8 mouse cellular contexts compared by ENCODE assay signal in genomic region chr1:61181099-61181821, GRCm38 (mm10).
DNase-seq lines count a peak whose midpoint lies in the region; ATAC-seq lines count a peak whose summit lies in the region.

No protein-coding gene starts in this region.

- no peaks in the 10 kb centered on the region for H3K27me3 ChIP-seq in intestine, embryonic 16.5 days (replicated peaks; ENCODE audit: control insufficient read depth, insufficient read depth, low read length)
- H3K27me3 ChIP-seq in midbrain, embryonic 10.5 days (ENCODE audit: low read depth, poor library complexity, severe bottlenecking), result peaks cover 24% of the 10 kb centered on the region

- intact Hi-C loops in left cerebral cortex, postnatal 25 days (cut with DNase I), result loop anchor here (1.0 to 5.0 kb wide), 5 partner anchors 196 to 1806 kb away; partner anchors contain the start of gene Nrp2

- H3K9ac ChIP-seq in intestine, embryonic 16.5 days (ENCODE audit: low read depth, low read length), result peak overlapping the region; percentile 49

- H3K36me3 ChIP-seq in intestine, embryonic 16.5 days (ENCODE audit: control insufficient read depth, insufficient read depth, low read length), result no peaks in the 10 kb centered on the region
- H3K36me3 ChIP-seq in midbrain, embryonic 10.5 days, result no peaks in the 10 kb centered on the region

- H3K9me3 ChIP-seq in intestine, embryonic 16.5 days (ENCODE audit: control insufficient read depth, low read length), result no peaks in the 10 kb centered on the region
- H3K9me3 ChIP-seq in midbrain, embryonic 10.5 days (replicated peaks), result no peaks in the 10 kb centered on the region

- H3K4me2 ChIP-seq in intestine, embryonic 16.5 days (ENCODE audit: low read depth, low read length), result peak overlapping the region; percentile 60

- 0 out of 2 replicates have a peak, but pooled peaks cover 3% of the 10 kb centered on the region for H3K4me1 ChIP-seq in intestine, embryonic 16.5 days (ENCODE audit: control insufficient read depth, insufficient read depth, low read length)
- H3K4me1 ChIP-seq in midbrain, embryonic 10.5 days, result peaks cover 31% of the 10 kb centered on the region

- H3K27ac ChIP-seq in intestine, embryonic 16.5 days (ENCODE audit: low read length), result no peak overlapping the region
- H3K27ac ChIP-seq in midbrain, embryonic 10.5 days (replicated peaks), result peak overlapping the region; percentile 55

- peak; percentile 96 to 97 for DNase-seq in adrenal gland, adult 18-20 months (ENCODE audit: low spot score in 2 of 2)
- DNase-seq in embryo, embryonic 10.5 days (ENCODE audit: low spot score), result peak; percentile 96
- peak; percentile 85 to 91 for DNase-seq in gastrocnemius, postnatal 4 days (ENCODE audit: low spot score in 2 of 2)
- peak; percentile 87 to 92 for DNase-seq in left cerebral cortex, postnatal 25 days (ENCODE audit: low spot score in 2 of 2)
- DNase-seq in midbrain, embryonic 10.5 days (ENCODE audit: low spot score), result peak; percentile 87
- DNase-seq in right cerebral cortex, postnatal 4 days, result peak; percentile 99
- DNase-seq in yolk sac, embryonic 10.5 days (ENCODE audit: low spot score), result peak; percentile 76

- WGBS in intestine, embryonic 16.5 days, result 10% methylated on average over 15 of the region's 15 CpGs
- WGBS in midbrain, embryonic 10.5 days, result 42% methylated on average over 15 of the region's 15 CpGs

- peak overlapping the region; percentile 36 for H3K4me3 ChIP-seq in intestine, embryonic 16.5 days (ENCODE audit: low read length)
- H3K4me3 ChIP-seq in midbrain, embryonic 10.5 days, result no peak overlapping the region

- peak; percentile 81 for ATAC-seq in intestine, embryonic 16.5 days
